Mouse (Mus musculus) neural tube, embryonic 11.5 days (tissue): ENCODE data around the gene Bank1. TPM values are rescaled to one million over a fixed set of nuclear protein-coding genes. Genes with fewer than 3 reads are reported as not detected.
"Not testable (repeated sequence)": the region's sequence is repeated elsewhere in the genome, so short reads cannot be mapped to it uniquely, and the experiment has no call there.

Experiments
- ATAC-seq: fragments of 200-750 bp; cut with Nextera tagmentation; 2 replicates; pipeline ENCODE4 v1.8.0; 2017; ENCODE audit warnings: moderate number of reproducible peaks, mild to moderate bottlenecking, moderate TSS enrichment, moderate library complexity; ENCODE audit not compliant: insufficient read depth, low FRiP score, low TSS enrichment
- DNase-seq: peaks from one replicate; pipeline ENCODE4 v3.0.0-alpha.2; 2015; ENCODE audit warnings: low spot score
- H3K27ac ChIP-seq: fragments of 300-500 bp; sonication (generic); 2 replicates; pipeline ENCODE4 v1.5.1; 2014; ENCODE audit warnings: low read depth, mild to moderate bottlenecking, low read length
- H3K27me3 ChIP-seq: fragments of 300-500 bp; sonication (generic); 2 replicates; pipeline ENCODE4 v1.6.1; 2014; ENCODE audit warnings: mild to moderate bottlenecking, low read length, mixed read lengths; ENCODE audit not compliant: control insufficient read depth, insufficient read depth
- H3K36me3 ChIP-seq: fragments of 300-500 bp; sonication (generic); 2 replicates; pipeline ENCODE4 v1.6.1; 2014; ENCODE audit warnings: mild to moderate bottlenecking, low read length, moderate library complexity, mixed read lengths; ENCODE audit not compliant: control insufficient read depth, insufficient read depth
- H3K4me1 ChIP-seq: fragments of 300-500 bp; sonication (generic); 2 replicates; pipeline ENCODE4 v1.6.1; 2014; ENCODE audit warnings: low read length, mixed read lengths; ENCODE audit not compliant: control insufficient read depth, insufficient read depth
- H3K4me2 ChIP-seq: fragments of 300-500 bp; sonication (generic); 2 replicates; pipeline ENCODE4 v1.6.1; 2014; ENCODE audit warnings: low read depth, mild to moderate bottlenecking, moderate library complexity
- H3K4me3 ChIP-seq: fragments of 300-500 bp; sonication (generic); 2 replicates; pipeline ENCODE4 v1.5.1; 2014; ENCODE audit warnings: low read depth, low read length
- H3K9ac ChIP-seq: fragments of 300-500 bp; sonication (generic); 2 replicates; pipeline ENCODE4 v1.6.1; 2014; ENCODE audit warnings: mild to moderate bottlenecking, low read length
- H3K9me3 ChIP-seq: fragments of 300-500 bp; sonication (generic); 2 replicates; pipeline ENCODE4 v1.6.1; 2016; ENCODE audit warnings: low read length; ENCODE audit not compliant: control insufficient read depth
- WGBS: fragments of 180-500 bp; shearing (Covaris S2); extraction: QIAGEN DNeasy Blood & Tissue Kit; methylation state at CpG from one replicate; pipeline ENCODE4 v1.1.7; 2014; 5-methylcytosine and 5-hydroxymethylcytosine counted together
- polyA plus RNA-seq: library from polyadenylated mRNA; unstranded; fragments of >200 nt; fragmentation: Nextera tagmentation; extraction: Ambion mirVana; gene quantifications from 2 replicates; pipeline ENCODE4 v1.2.1, GENCODE M21; 2014

Bank1 gene
- polyA plus RNA-seq, 1 experiment from 2014 or later: 0.24 TPM

DNA sequence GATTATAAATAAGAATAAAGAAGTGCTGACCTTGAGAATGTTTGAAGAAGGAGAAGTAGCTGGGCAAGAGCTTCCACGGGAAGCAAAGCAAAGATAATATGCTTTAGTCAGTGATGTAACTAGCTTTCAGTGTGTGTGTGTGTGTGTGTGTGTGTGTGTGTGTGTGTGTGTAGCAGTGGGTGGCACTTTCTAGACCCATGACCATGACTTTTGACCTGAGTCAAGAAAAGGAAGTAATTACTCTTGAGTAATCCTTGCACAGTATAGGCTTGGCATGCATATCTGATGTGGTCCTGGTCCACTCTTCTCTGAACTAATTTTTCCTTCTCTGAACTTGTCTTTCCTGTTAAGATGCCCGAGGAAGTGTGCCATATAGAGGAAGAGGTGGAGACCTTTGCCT is 5.3 kb upstream of the Bank1 start:
- H3K9ac ChIP-seq: no peak overlapping the region
- 82% methylated on average over 2 of the region's 2 CpGs for WGBS
- no peak overlapping the region for H3K4me3 ChIP-seq
- H3K27ac ChIP-seq: no peak overlapping the region
- no peaks in the 10 kb centered on the region for H3K9me3 ChIP-seq
- DNase-seq (no peak), ATAC-seq (no peak)
- no peaks in the 10 kb centered on the region for H3K36me3 ChIP-seq
- H3K4me2 ChIP-seq: no peak overlapping the region
- no peaks in the 10 kb centered on the region for H3K4me1 ChIP-seq
- no peaks in the 10 kb centered on the region for H3K27me3 ChIP-seq

DNA sequence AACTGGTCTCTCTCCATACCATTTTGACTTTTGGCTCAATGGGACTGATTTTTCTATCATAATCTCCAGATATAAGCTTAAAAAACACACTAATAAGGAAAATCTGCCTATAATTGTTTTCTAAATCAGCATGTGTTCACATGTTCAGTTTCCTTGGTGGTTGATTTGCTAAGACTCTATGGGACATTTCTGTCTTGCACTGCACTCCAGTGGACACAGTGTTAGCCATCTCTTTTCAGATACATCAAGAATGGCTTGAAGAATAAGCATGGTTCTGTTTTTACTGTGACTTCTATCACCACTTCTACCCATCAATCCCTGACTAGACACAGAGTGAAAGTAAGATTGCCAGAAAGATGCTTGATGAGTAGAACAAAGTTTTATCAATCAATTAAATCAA is 4.2 kb upstream of the Bank1 start:
- no peak overlapping the region for H3K9ac ChIP-seq
- no peaks in the 10 kb centered on the region for H3K36me3 ChIP-seq
- no peaks in the 10 kb centered on the region for H3K4me1 ChIP-seq
- H3K27me3 ChIP-seq: no peaks in the 10 kb centered on the region
- no peaks in the 10 kb centered on the region for H3K9me3 ChIP-seq
- H3K4me3 ChIP-seq: no peak overlapping the region
- ATAC-seq: no peak
- H3K27ac ChIP-seq: no peak overlapping the region
- DNase-seq: no peak
- H3K4me2 ChIP-seq: no peak overlapping the region

DNA sequence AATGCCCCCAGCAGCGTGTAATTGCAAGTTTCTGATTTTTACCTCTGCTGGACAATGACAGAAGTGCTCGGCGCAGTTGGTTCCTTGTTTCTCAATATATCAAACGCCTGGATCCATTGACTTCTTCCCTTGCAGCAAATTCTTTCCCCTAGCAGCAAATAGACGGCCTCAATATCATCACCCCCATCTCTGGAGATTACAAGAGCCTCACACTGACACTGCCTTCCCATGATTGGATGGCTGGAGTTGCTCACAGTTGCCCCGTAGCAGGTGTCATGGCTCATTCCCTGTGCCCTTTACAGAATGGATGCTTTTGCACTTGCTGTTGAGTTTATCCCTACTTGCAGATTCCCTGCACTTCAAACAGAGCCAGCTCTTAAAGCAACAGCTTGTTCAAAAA is 3.3 kb upstream of the Bank1 start:
- peak; percentile 30 for DNase-seq
- WGBS: 44% methylated on average over 6 of the region's 6 CpGs
- peak; percentile 75 for ATAC-seq

DNA sequence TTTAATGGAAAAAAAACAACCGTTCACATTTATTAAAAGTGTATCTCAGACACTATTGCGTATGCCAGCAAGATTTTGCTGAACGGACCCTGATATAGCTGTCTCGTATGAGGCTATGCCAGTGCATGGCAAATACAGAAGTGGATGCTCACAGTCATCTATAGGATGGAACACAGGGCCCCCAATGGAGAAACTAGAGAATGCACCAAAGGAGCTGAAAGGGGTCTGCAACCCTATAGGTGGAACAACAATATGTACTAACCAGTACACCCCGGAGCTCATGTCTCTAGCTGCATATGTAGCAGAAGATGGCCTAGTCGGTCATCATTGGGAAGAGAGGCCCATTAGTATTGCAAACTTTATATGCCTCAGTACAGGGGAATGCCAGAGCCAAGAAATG is 1.1 kb downstream of the Bank1 start:
- not testable (repeated sequence) for H3K9ac ChIP-seq, H3K4me1 ChIP-seq, H3K27me3 ChIP-seq, H3K4me3 ChIP-seq, H3K27ac ChIP-seq, H3K36me3 ChIP-seq, H3K9me3 ChIP-seq, DNase-seq, H3K4me2 ChIP-seq, ATAC-seq
- 96% methylated on average over 6 of the region's 6 CpGs for WGBS

More for the DNA sequence above, 3.3 kb upstream of the Bank1 start:
- Histone ChIP-seq H3K9me3 (no peaks in the 10 kb centered on the region), H3K27ac (no peak overlapping the region), H3K9ac (no peak overlapping the region), H3K4me2 (no peak overlapping the region), H3K36me3 (no peaks in the 10 kb centered on the region), H3K27me3 (no peaks in the 10 kb centered on the region), H3K4me1 (no peaks in the 10 kb centered on the region), H3K4me3 (no peak overlapping the region)

DNA sequence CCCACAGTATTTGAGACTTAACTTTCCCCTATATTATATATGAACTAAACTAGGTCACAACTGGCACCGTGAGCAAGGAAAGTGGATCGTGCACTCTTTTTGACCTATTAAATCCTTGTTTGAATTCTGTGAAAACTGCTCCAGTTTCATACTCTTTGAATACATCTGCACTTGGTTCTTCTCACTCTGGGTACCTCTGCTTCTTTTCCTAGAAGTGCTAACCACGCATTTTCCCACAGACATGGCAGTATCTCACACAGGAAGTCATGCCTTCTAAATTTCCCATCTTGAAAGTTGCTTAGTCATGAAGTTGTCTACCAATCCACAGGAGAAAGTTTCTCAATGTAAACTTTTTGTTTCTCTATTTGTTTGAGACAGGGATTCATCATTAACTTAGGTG is 3.9 kb downstream of the Bank1 start:
- Histone ChIP-seq H3K4me1 (no peaks in the 10 kb centered on the region), H3K9me3 (no peaks in the 10 kb centered on the region), H3K4me2 (no peak overlapping the region), H3K36me3 (no peaks in the 10 kb centered on the region), H3K9ac (no peak overlapping the region), H3K27me3 (no peaks in the 10 kb centered on the region), H3K4me3 (no peak overlapping the region), H3K27ac (no peak overlapping the region)
- ATAC-seq: no peak
- DNase-seq: no peak
- 94% methylated on average over 3 of the region's 3 CpGs for WGBS

DNA sequence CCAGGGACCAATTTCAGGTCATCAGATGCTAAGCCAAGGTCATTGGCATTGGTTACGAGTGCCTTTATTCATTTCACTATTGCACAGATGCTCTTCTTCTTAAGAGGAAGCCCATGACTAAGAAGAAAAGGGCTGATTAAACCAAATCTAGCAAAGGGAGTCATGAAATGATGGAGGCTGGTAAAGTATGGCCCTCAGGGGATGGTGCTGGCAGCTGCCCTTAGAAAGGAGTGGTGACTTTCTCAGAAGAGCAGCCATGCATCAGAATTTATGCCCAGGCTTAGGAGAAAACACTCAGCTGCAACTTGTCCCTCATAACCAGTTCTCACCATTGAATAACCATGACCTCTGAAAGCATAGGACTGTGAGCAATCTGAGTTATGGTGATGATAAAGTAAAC is 17.4 kb downstream of the Bank1 start:
- DNase-seq: no peak
- H3K27ac ChIP-seq: no peak overlapping the region
- H3K9me3 ChIP-seq: no peaks in the 10 kb centered on the region
- 82% methylated on average over 1 of the region's 1 CpGs for WGBS
- H3K4me2 ChIP-seq: no peak overlapping the region
- no peak overlapping the region for H3K4me3 ChIP-seq
- no peak overlapping the region for H3K9ac ChIP-seq
- no peak; the same call in 1 of the 2 replicates for ATAC-seq
- H3K27me3 ChIP-seq: no peaks in the 10 kb centered on the region
- H3K4me1 ChIP-seq: no peaks in the 10 kb centered on the region
- H3K36me3 ChIP-seq: no peaks in the 10 kb centered on the region

DNA sequence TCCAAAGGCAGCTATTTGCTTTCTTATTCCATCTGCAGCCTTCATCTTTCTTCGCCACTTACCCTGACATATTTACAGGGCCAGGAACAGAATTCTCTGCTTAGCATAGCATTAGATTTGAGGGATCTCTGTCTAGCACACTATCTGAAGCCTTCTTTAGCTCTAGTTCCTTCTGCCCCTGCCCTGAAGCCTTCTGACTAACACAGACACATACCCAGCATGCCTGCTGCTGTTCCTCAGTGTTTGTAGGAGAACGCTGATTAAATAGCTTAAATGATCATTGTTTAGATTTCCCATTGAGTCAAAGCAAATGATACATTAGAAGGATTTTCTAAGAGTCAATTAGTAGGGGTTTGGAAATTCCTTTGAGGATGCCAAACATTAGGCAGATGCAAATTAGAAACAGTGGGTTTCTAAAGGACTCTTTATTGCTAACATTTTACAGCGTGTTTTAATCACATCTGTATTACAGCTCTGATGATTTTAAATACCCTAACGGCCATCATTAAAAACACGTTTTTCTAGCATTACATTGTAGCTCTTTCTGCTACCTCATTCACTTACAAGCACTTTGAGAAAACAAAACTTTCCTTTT is 19.2 kb downstream of the Bank1 start:
- no peak overlapping the region for H3K9ac ChIP-seq
- no peaks in the 10 kb centered on the region for H3K27me3 ChIP-seq
- no peaks in the 10 kb centered on the region for H3K36me3 ChIP-seq
- no peak overlapping the region for H3K4me3 ChIP-seq
- 56% methylated on average over 5 of the region's 5 CpGs for WGBS
- ATAC-seq (no peak), DNase-seq (no peak)
- no peak overlapping the region for H3K4me2 ChIP-seq
- no peak overlapping the region for H3K27ac ChIP-seq
- no peaks in the 10 kb centered on the region for H3K9me3 ChIP-seq
- H3K4me1 ChIP-seq: no peaks in the 10 kb centered on the region

DNA sequence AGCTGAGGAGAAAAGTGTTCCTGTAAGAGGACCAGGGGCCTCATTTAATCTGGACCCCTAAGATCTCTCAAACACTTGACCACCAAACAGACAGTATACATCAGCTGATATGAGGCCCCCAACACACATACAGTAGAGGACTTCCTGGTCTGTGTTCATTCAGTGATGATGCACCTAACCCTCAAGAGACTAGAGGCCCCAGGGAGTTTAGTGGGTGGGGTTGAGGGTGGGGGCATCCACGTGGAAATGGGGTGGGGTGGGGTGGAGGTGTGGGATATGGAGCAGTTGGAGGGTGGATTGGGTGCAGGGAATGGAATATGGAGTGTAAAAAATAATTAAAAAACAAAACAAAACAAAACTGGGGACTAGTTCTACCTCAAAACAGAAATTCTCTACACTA is 23.3 kb downstream of the Bank1 start:
- Histone ChIP-seq H3K4me1 (no peaks in the 10 kb centered on the region), H3K27me3 (no peaks in the 10 kb centered on the region), H3K4me2 (no peak overlapping the region), H3K9ac (no peak overlapping the region), H3K27ac (no peak overlapping the region), H3K4me3 (no peak overlapping the region), H3K36me3 (no peaks in the 10 kb centered on the region), H3K9me3 (no peaks in the 10 kb centered on the region)
- DNase-seq: no peak
- 40% methylated on average over 1 of the region's 1 CpGs for WGBS
- ATAC-seq: no peak

DNA sequence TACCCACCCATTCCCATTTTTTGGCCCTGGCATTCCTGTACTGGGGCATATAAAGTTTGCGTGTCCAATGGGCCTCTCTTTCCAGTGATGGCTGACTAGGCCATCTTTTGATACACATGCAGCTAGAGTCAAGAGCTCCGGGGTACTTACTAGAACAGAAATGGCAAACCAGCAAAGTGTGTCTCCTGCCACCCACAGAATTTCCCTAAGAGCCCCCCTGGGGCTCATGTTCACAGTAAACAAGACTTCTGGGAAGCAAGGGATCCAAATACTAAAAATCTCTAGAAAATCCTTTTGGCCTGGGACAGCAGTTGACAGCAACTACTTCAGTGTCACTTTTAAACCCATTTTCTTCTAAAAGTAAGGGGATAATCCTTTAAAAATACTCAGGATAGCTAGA is 25.1 kb downstream of the Bank1 start:
- not testable (repeated sequence) for H3K9ac ChIP-seq, DNase-seq, H3K27me3 ChIP-seq, H3K4me3 ChIP-seq, H3K4me1 ChIP-seq, ATAC-seq, H3K36me3 ChIP-seq, H3K27ac ChIP-seq, H3K4me2 ChIP-seq, H3K9me3 ChIP-seq
- WGBS: 88% methylated on average over 2 of the region's 2 CpGs
